Mouse (Mus musculus): ENCODE results near the gene Cenpv. TPM values are rescaled to one million over a fixed set of nuclear protein-coding genes. Genes with fewer than 3 reads are reported as not detected.
A peak's percentile ranks its signal among the peaks of the same experiment; 100 is the strongest.
"Not testable (repeated sequence)": the region's sequence is repeated elsewhere in the genome, so short reads cannot be mapped to it uniquely, and the experiment has no call there.

The Cenpv gene
- total RNA-seq, 2 experiments from 2014 or later = 41.4 to 44.3 TPM

DNA sequence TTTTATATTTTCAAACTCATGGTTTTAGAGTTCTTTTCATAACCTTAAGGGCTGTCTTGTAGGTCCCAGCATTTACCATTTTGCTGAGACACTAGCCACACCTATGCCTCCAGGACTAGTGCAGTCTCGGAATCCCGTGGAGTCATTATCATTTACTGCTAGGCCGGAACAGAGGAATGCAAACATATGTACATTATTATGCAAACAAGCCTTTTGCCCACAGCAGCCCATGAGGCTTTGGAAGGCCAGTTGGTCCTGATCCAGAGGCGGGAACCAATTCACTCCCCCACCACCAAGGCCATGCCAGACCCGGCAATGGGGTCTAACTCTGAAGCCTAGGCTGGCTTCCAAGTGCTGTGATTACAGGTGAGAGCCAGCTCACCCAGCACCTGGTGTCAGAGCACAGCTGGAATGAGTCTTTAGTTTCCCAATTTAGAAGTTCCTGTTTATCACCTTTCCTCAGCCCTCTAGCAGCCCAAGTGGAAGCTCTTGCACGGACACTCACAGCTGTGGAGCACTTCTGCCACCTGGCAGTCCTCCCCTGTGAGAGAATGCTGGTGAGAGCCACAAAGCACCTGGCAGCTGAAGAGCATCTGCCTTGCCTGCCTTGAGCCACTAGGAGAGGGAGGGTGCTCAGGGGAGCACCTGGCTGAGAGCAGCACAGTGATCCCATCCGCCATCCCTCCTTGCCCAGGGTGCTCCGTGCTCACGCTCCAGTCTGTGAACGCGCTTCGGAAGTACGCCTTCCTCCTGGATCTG, 27.4 kb downstream of the Cenpv start:
- intact Hi-C loops (cut with DNase I) = no loop called here
- DNase-seq (ENCODE audit: low spot score in 2 of 2) = no peak

- intact Hi-C loops (cut with DNase I) = no loop called here
- DNase-seq (ENCODE audit: low spot score in 2 of 2) = no peak
Measured at GRCm38 (mm10) chr11:62510956-62511355, 28.1 kb downstream of the Cenpv start.

- no peak for DNase-seq (ENCODE audit: low spot score in 2 of 2)
- intact Hi-C loops (cut with DNase I) = no loop called here
Measured at GRCm38 (mm10) chr11:62509571-62509970, 29.5 kb downstream of the Cenpv start.

DNA sequence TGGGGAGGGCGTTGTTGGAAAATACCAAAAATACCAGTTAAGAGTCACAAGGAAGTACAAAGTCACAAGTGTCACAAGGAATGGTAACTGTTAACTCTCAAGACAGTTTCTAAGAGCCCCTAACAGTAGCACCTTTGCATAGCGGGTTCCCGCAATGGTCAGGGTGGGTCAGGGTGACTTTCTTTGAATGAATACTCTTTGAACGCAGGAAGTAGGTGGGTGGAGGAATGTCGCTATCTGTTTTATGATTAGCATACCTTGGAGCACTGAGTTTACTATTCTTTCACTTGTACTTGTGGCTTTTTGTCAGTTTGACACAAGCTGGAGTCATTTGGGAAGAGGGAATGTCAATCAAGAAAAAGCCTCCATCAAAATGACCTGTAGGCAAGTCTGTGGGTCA, 30.2 kb downstream of the Cenpv start:
- intact Hi-C loops (cut with DNase I); DNase-seq (ENCODE audit: low spot score in 2 of 2): not testable (repeated sequence)

DNA sequence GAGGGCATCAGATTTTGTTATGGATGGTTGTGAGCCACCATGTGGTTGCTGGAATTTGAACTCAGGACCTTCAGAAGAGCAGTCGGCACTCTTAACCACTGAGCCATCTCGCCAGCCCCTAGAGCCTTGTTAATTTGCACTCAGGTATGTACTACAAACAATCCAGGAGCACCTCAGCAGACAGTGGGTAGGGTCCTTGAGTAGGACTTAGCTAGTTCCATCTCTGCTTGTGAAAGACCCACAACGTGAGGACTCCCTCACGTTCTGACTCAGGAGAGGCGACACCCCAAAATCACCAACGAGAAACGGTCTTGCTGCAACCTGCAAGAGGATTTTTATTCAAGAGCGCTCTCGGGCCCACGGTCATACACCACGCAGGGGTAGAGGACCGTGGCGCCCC, 30.7 kb downstream of the Cenpv start:
- DNase-seq (ENCODE audit: low spot score in 2 of 2); intact Hi-C loops (cut with DNase I): not testable (repeated sequence)

DNA sequence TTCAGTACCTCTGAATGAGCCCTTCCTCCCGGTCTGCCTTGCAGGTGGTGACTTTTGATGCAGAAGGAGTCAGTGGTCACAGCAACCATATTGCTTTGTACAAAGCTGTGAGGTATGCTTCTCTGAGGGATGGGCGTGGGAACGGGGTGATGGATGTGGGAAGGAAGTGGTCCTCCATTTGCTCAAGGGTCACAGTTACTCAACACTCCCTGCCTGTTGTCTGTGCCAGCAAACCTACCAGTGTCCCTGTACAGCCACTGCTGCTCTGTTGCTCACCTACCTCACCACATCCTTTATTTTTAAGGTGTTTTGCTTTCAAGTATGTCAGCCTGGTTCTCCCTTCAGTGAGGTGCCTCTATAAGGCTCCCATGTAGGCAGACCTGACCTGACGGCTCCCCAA, 31.4 kb downstream of the Cenpv start:
- no peak for DNase-seq (ENCODE audit: low spot score in 2 of 2)
- intact Hi-C loops (cut with DNase I) = no loop called here

- intact Hi-C loops (cut with DNase I) = no loop called here
- DNase-seq (ENCODE audit: low spot score in 2 of 2) = no peak
Measured at GRCm38 (mm10) chr11:62500529-62500928, 38.5 kb downstream of the Cenpv start.

DNA sequence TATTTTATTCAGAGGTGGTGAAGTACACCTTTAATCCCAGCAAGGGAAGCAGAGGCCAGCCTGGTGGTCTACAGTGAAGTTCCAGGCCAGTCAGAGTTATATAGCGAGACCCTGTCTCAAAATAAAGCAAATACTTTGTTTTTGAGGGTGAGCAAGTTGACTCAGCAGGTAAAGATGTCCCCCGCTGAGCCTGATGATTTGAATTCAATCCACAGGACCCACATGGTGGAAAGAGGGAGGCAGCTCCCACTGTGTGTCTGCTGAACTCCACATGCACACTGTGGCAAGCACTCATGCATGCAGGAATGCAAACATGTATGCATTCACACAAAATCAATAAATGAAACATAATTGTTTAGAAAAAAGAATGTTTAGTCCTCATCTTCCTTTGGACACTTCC, 40.3 kb downstream of the Cenpv start:
- intact Hi-C loops (cut with DNase I) = no loop called here
- no peak for DNase-seq (ENCODE audit: low spot score in 2 of 2)

- intact Hi-C loops (cut with DNase I) = no loop called here
- DNase-seq (ENCODE audit: low spot score in 2 of 2) = no peak
Measured at GRCm38 (mm10) chr11:62497181-62497580, 41.9 kb downstream of the Cenpv start.

DNA sequence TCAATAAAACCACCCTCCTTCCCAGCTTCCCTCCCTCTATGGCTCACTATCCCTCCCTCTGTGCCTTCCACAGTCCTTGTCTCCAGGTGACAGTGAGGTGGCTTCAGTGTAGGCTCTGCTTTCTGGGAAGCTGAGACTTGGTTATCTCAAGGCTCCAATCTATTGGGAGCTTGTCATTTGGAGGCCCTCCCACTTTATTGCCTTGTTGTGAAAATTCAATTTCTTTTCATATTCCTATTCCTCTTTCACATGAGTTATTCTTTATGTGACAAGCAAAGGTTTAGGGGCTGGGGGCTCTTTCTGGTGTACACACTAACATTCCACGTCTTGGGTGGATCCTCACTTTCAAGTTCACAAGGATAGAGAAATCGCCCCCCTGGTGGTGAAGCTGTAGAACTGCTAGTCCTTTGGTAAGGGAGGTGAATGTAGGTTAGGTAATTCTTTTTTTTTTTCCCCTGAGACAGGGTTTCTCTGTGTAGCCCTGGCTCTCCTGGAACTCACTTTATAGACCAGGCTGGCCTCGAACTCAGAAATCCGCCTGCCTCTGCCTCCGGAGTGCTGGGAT, 42.8 kb downstream of the Cenpv start:
- intact Hi-C loops (cut with DNase I) = no loop called here
- DNase-seq (ENCODE audit: low spot score in 2 of 2) = no peak

DNA sequence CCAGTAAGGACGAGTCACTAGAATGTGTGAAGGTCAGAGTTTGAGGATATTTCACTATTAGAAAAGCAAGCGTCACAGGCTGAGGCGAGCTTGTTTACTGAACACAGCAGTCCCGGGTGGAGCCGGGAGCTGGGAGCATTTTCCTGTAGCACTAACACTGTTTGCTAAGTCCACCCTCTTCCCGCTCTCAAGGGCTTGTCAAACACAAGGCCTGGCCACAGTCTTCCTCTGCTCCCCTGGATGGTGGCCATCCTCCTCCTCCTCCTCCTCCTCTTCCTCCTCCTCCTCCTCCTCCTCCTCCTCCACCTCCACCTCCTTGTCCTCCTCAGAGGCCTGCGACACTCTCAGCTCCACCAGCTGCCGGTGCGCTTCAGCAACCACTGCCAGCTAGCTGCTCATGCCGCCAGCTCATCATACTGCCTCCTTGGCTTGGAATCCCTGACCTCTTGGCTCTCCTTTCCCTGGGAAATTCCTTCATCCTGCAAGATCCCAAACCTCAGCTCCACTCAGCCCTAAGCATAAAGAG, 43.7 kb downstream of the Cenpv start:
- DNase-seq (ENCODE audit: low spot score in 2 of 2) = no peak
- intact Hi-C loops (cut with DNase I) = no loop called here

- intact Hi-C loops (cut with DNase I) = no loop called here
Measured at GRCm38 (mm10) chr11:62494754-62495275, 44.2 kb downstream of the Cenpv start.

GRCm38 (mm10) chr11:62493701-62494100, 45.4 kb downstream of the Cenpv start:
- intact Hi-C loops (cut with DNase I) = no loop called here
- DNase-seq (ENCODE audit: low spot score in 2 of 2) = no peak

More at GRCm38 (mm10) chr11:62494754-62495275, 44.2 kb downstream of the Cenpv start:
- peak; percentile 13 to 41 for DNase-seq (ENCODE audit: low spot score in 2 of 2)

GRCm38 (mm10) chr11:62487540-62488350, 51.3 kb downstream of the Cenpv start:
- intact Hi-C loops (cut with DNase I) = no loop called here
- DNase-seq (ENCODE audit: low spot score in 2 of 2) = no peak

DNA sequence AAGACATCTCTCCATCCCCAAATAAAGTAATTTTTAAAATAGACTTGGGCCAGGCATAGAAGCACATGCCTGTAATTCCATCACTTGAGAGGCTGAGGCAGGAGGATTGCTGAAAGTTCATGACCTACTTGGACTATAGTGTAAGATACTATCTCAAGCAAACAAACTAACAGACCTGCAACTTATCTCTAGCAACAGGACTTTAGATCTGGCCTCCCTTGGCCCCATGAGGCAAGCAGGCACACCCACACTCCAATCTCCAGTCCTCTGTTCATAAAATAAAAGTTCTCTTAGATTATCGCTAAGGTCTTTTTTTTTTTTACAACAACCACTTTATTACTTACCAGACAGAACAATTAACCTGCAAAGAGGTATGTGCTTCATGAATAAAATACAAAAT, 52.1 kb downstream of the Cenpv start:
- intact Hi-C loops (cut with DNase I) = no loop called here

GRCm38 (mm10) chr11:62479581-62479980, 59.5 kb downstream of the Cenpv start:
- no peak for DNase-seq (ENCODE audit: low spot score in 2 of 2)
- intact Hi-C loops (cut with DNase I) = no loop called here

More for the DNA sequence above, 52.1 kb downstream of the Cenpv start:
- DNase-seq (ENCODE audit: low spot score in 2 of 2) = no peak

- DNase-seq (ENCODE audit: low spot score in 2 of 2) = no peak
- intact Hi-C loops (cut with DNase I) = no loop called here
Measured at GRCm38 (mm10) chr11:62478931-62479330, 60.1 kb downstream of the Cenpv start.

DNA sequence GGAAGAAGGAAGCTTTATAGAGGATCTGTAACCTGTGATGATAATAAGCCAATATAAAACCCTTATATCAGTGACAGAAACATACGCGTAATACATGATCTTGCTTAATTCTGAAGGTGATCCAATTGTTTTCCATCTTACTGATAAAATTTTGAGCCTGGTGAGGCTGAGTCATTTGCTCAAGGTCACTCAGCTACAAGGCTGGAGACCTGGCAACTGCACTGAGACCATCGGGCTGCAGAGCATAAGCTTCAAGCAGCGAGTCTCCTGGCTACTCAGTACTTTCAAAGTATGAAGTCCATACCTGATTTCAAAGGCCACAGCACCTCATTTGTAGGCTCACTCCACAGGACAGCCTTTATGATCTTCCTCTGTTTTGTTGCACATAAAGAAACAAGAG, 62.9 kb downstream of the Cenpv start:
- intact Hi-C loops (cut with DNase I) = no loop called here

More for the DNA sequence above, 62.9 kb downstream of the Cenpv start:
- no peak for DNase-seq (ENCODE audit: low spot score in 2 of 2)
